Mouse (Mus musculus) bone marrow macrophage, adult 2 months (primary cell): ENCODE measurements around the gene Wdr86.

Experiments
- CTCF ChIP-seq: IDR thresholded peaks from 2 replicates; pipeline ENCODE4 v1.5.1; 2012; ENCODE audit warnings: low read depth, mild to moderate bottlenecking, low read length, moderate library complexity
- POLR2A ChIP-seq: IDR thresholded peaks from 2 replicates; pipeline ENCODE4 v1.6.1; 2012; ENCODE audit warnings: mild to moderate bottlenecking, low read depth, low read length, borderline replicate concordance

- TF ChIP-seq CTCF (no peak), POLR2A (no peak)
Observed at GRCm38 (mm10) chr5:24741172-24741885, 10.8 kb upstream of the Wdr86 start.
